ENCODE assay signal across 10 mouse cellular contexts in genomic region chrY:90740013-90740561, GRCm38 (mm10). TPM values are rescaled to one million over a fixed set of nuclear protein-coding genes. Genes with fewer than 3 reads are reported as not detected.
DNase-seq lines count a peak whose midpoint lies in the region; ATAC-seq and TF ChIP-seq lines count a peak whose summit lies in the region.
"Had no signal": no experiment of that assay in that cellular context is flagged by ENCODE, and none has a peak within 500 bp of the region (broad histone marks: within the 10 kb centered on the region; RNA-seq: fewer than 3 reads in every experiment).

No protein-coding gene starts in this region.

- no peak overlapping the region for H3K9ac ChIP-seq in kidney, embryonic 14.5 days (ENCODE audit: low read depth, low read length)
- no peak overlapping the region for H3K9ac ChIP-seq in stomach, postnatal 0 days (ENCODE audit: low read length)

- no peaks in the 10 kb centered on the region for H3K4me1 ChIP-seq in kidney, embryonic 14.5 days (ENCODE audit: control insufficient read depth, insufficient read depth, low read length)
- H3K4me1 ChIP-seq in stomach, postnatal 0 days (replicated peaks; ENCODE audit: control insufficient read depth, insufficient read depth) = no peaks in the 10 kb centered on the region

- no peak for TF ChIP-seq EP300 in stomach, postnatal 0 days (optimal IDR thresholded peaks at IDR 0.05)

- no peaks in the 10 kb centered on the region for H3K27me3 ChIP-seq in kidney, embryonic 14.5 days (ENCODE audit: control insufficient read depth, insufficient read depth, low read length)
- H3K27me3 ChIP-seq in stomach, postnatal 0 days (ENCODE audit: control insufficient read depth, insufficient read depth, low read length) = no peaks in the 10 kb centered on the region

- H3K36me3 ChIP-seq in kidney, embryonic 14.5 days (ENCODE audit: control insufficient read depth, insufficient read depth, low read length) = peaks cover 46% of the 10 kb centered on the region
- peaks cover 24% of the 10 kb centered on the region for H3K36me3 ChIP-seq in stomach, postnatal 0 days (ENCODE audit: control insufficient read depth, insufficient read depth, low read length)

- DNase-seq in heart, adult 11 months = peak; percentile 97
- DNase-seq in heart, adult 9 months (ENCODE audit: low spot score in 2 of 2) = no peak
- peak; percentile 86 for DNase-seq in CD4-positive helper T cell, adult 2 months (ENCODE audit: low read depth, low spot score)
- DNase-seq in adrenal gland, postnatal 25 days = peak; percentile 16
- peak; percentile 90 for DNase-seq in forelimb bud, embryonic 11.5 days (ENCODE audit: low read depth, low spot score)
- peak; percentile 70 for DNase-seq in stomach, postnatal 0 days (ENCODE audit: low spot score)

- 62% methylated on average over 14 of the region's 14 CpGs for WGBS in kidney, embryonic 14.5 days
- WGBS in stomach, postnatal 0 days = 55% methylated on average over 14 of the region's 14 CpGs

- H3K4me2 ChIP-seq in kidney, embryonic 14.5 days (replicated peaks; ENCODE audit: low read depth, low read length) = no peak overlapping the region
- no peak overlapping the region for H3K4me2 ChIP-seq in stomach, postnatal 0 days (replicated peaks; ENCODE audit: low read depth)

- peaks cover 55% of the 10 kb centered on the region for H3K9me3 ChIP-seq in kidney, embryonic 14.5 days (ENCODE audit: control insufficient read depth, low read length)
- H3K9me3 ChIP-seq in stomach, postnatal 0 days (ENCODE audit: control insufficient read depth, low read length) = peaks cover 22% of the 10 kb centered on the region

- TF ChIP-seq CTCF in stomach, postnatal 0 days (IDR thresholded peaks at IDR 0.05; ENCODE audit: low read depth) = no peak

- H3K4me3 ChIP-seq in kidney, embryonic 14.5 days (ENCODE audit: low read length) = no peak overlapping the region
- 0 out of 2 replicates have a peak overlapping the region, but pooled peaks have one; percentile 0 for H3K4me3 ChIP-seq in stomach, postnatal 0 days (ENCODE audit: low read depth, low read length)

- no peak overlapping the region for H3K27ac ChIP-seq in kidney, embryonic 14.5 days (ENCODE audit: low read depth, low read length)
- H3K27ac ChIP-seq in stomach, postnatal 0 days (replicated peaks) = no peak overlapping the region

- ATAC-seq in kidney, embryonic 14.5 days (ENCODE audit: low FRiP score, low TSS enrichment) = peak; percentile 6
- peak; percentile 21 for ATAC-seq in megakaryocyte progenitor cell, adult 5-6 weeks (replicated peaks; ENCODE audit: poor library complexity)
- peak; percentile 42; the same call in 1 of the 2 replicates for ATAC-seq in stomach, postnatal 0 days (ENCODE audit: low FRiP score, low TSS enrichment)

RNA-seq across cellular contexts. Expression of gene Gm21860, which starts 14.5 kb away (rescaled TPM):
- not detected in 2 replicates for total RNA-seq in adrenal gland, postnatal 25 days (2021)
- polyA plus RNA-seq in kidney, embryonic 14.5 days (2014; fragmentation: Nextera tagmentation; extraction: Ambion mirVana) = not detected in 2 replicates
- not detected in 2 replicates for total RNA-seq in megakaryocyte progenitor cell, adult 5-6 weeks (2015)
- not detected in 2 replicates for total RNA-seq in megakaryocyte progenitor cell, adult 5-6 weeks (2017)
- not detected in 2 replicates for polyA plus RNA-seq in stomach, postnatal 0 days (2015; fragmentation: Nextera tagmentation; extraction: Ambion mirVana)
- total RNA-seq: adrenal gland, postnatal 4 days; left cerebral cortex, postnatal 10 days had no signal

RNA-seq across cellular contexts. Expression of gene Gm47283, which starts 44.5 kb away (rescaled TPM):
- not detected in 2 replicates for total RNA-seq in adrenal gland, postnatal 25 days (2021)
- not detected in 2 replicates for polyA plus RNA-seq in kidney, embryonic 14.5 days (2014; fragmentation: Nextera tagmentation; extraction: Ambion mirVana)
- not detected in 2 replicates for total RNA-seq in megakaryocyte progenitor cell, adult 5-6 weeks (2015)
- not detected in 2 replicates for total RNA-seq in megakaryocyte progenitor cell, adult 5-6 weeks (2017)
- not detected in 2 replicates for polyA plus RNA-seq in stomach, postnatal 0 days (2015; fragmentation: Nextera tagmentation; extraction: Ambion mirVana)
- total RNA-seq: adrenal gland, postnatal 4 days; left cerebral cortex, postnatal 10 days had no signal

Comparison
In these comparisons a context has a peak if more than half of its experiments do, and no peak if none do; other contexts are left out.
1. DNase-seq: peak in heart, adult 11 months (single experiment), CD4-positive helper T cell, adult 2 months (single experiment), adrenal gland, postnatal 25 days (single experiment), forelimb bud, embryonic 11.5 days (single experiment) and stomach, postnatal 0 days (single experiment); none in heart, adult 9 months (0 of 2).
2. Peak in every context shown above with its lines, with median percentiles within 50 percentile points of each other: ATAC-seq.